Mouse (Mus musculus) c-Kit-positive CD71-positive TER-119-negative erythroid progenitor cells, embryonic 14.5 days (primary cell): ENCODE measurements around the gene Iqgap1.

Experiments
- DNase-seq: peaks from one replicate; pipeline ENCODE4 v3.0.0-alpha.2; 2013; ENCODE audit warnings: low read depth

Iqgap1 gene

GRCm38 (mm10) chr7:80825843-80826403 lies at the start of gene Iqgap1:
Gene Iqgap1, minus strand, starts transcription at chr7:80825974.
- DNase-seq: no peak

- no peak for DNase-seq
Observed at GRCm38 (mm10) chr7:80873631-80874030, 47.9 kb upstream of the Iqgap1 start.

DNA sequence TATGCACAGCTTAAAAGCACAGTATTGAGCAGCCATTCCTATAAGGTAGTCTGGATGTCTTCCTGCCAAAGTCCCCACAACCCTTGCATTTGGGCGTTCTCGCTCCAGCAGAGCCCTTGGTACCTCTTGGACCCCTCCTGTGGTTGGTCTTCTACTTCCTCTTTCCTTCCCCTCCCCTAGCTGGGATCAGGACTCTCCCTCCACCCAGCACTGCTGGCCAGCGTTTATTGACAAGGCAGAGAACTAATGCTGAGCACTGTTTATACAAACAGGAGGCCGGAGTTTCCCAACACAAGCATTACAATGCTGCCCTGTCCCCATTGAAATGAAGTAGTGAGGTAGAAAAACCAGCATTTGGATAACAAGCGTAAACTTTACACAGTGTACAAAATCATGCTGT lies 47.3 kb upstream of the Iqgap1 start:
- DNase-seq: no peak

- DNase-seq: no peak
Observed at GRCm38 (mm10) chr7:80868686-80869085, 42.9 kb upstream of the Iqgap1 start.

GRCm38 (mm10) chr7:80866514-80867147 lies 40.9 kb upstream of the Iqgap1 start:
- DNase-seq: no peak

DNA sequence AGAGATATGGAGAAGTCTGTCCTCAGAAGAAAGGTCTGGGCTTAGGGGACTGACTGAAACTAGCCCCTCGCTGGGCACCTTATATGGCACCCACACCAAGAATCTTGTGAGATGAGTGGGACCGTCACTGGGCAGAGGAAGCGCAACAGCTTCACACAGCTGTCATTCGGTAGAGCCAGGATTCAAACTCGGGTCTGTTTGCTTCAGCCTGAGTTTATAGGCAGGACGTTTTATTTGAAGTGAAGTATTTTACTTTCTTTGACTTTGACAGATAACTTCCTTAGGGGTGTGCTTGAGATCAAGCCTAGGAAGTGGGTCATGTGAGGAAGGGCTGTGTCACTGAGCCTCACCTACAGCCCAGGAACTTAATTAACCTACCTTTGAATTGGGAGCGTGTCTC lies 39.7 kb upstream of the Iqgap1 start:
- no peak for DNase-seq

GRCm38 (mm10) chr7:80864831-80865230 lies 39.1 kb upstream of the Iqgap1 start:
- no peak for DNase-seq

DNA sequence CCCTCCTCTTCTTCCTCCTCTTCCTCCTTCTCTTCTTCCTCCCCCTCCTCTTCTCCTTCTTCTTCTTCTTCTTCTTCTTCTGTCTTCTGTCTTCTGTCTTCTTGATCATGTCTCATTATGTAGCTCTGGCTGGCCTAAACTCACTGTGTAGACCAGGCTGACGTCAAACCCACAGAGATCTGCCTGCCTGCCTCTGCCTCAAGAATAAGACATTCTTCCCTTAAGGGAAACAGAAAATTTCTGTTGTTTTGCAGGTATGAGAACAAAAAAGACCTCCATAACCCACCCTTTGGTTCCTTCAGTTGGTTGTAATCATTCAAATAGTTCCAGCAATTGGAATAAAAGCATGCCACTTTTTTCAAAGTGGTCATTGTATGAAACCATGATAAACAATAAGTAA lies 38.4 kb upstream of the Iqgap1 start:
- DNase-seq: no peak

DNA sequence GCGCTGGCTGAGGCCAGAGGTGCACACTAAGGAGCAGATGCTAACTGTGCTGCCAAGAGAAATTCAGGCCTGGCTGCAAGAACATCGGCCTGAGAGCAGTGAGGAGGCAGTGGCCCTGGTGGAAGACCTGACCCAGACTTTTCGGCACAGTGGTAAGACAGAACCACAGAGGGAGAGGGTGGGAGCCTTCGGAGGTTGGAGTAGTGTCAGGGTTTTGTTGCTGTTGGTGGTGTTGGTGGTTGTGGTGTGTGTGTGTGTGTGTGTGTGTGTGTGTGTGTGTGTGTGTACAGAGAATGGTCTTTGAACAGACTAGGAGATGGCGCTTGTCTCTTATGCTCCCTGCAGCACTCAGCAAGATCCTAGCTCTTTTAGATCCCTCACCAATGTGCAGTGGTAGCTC lies 37.7 kb upstream of the Iqgap1 start:
- DNase-seq: no peak

DNA sequence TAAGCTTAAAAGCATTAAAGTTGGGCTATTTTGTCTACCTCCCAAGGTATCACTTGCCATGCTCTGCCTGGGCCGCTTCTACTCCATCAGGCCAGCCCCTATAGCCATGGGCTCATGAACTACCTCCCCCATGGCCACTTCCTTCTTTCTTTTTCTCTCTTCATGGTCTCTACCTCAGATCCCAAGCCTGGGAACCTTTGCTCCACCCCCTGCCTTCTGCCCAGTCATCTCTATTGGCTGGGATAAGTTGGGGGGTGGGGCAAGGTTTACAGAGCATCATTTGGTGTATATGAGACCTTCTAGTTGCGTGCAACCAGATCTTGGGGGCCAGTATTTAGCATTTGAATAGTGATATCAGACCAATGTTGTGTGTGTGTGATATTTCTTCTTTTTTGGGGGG lies 36.7 kb upstream of the Iqgap1 start:
- no peak for DNase-seq

DNA sequence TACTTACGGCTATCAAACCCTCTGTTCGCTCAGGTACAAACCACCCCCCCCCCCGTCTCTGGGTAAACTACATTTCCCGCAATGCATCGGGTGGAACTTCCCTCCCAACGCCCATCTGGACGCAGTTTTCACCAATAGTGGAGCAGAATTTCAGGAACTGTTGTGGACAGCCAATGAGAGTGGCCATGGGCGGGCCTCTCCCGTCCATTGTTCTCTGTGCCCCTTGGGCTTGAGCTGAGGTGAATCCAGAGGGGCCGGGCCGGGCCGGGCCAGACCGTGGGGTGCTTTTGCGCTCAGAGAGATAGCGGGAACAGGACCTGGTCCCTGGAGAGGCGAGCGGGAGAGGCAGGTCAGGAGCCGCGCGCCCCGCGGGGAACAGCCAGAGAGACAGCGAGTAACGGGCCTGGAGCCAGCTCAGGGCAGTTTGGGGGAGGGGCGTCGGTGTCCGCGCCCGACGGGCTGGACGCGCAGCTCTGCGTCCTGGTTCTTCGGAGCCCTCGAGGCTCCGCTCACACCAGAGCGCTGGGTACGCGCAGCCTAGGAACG lies 35.0 kb upstream of the Iqgap1 start, which contains the start of gene Zscan2:
Gene Zscan2, plus strand, starts transcription at position 192 of the 546 bp plus-strand sequence.
- peak; percentile 90 for DNase-seq

GRCm38 (mm10) chr7:80860227-80860626 lies 34.5 kb upstream of the Iqgap1 start:
- peak; percentile 74 for DNase-seq

DNA sequence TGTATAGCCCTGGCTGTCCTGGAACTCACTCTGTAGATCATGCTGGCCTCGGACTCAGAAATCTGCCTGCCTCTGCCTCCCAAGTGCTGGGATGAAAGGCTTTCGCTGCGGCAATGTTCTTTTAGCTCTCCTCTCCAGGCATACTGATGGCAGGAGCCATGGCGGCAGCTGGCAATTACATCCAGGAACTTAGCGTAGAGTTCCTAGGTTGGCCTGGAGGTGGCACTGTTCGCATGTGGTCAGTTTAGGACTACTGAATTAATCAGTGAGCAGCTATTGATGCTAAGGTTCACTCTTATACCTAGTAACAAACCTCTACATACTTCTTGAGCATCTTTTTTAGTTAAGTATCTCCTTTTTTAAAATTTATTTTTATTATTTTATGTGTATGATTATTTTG lies 31.4 kb upstream of the Iqgap1 start:
- peak; percentile 60 for DNase-seq

- DNase-seq: no peak
Observed at GRCm38 (mm10) chr7:80855316-80855715, 29.5 kb upstream of the Iqgap1 start.

DNA sequence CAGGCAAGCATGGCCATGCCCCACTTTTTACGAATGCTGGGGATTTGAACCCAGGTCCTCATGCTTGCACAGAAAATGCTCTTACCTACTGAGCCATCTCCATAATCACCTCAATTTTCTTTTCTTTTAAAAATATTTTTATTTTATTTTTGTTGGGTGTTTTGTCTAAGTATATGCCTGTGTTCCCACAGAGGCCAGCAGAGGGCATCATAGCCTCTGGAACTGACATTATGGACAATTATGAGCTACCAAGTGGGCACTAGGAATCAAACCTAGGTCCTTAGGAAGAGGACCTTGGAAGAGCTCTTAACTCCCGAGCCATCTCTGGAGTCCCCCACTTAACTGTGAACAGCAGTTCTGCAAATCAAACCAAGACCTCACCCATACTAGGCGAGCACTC lies 27.4 kb upstream of the Iqgap1 start:
- DNase-seq: no peak

DNA sequence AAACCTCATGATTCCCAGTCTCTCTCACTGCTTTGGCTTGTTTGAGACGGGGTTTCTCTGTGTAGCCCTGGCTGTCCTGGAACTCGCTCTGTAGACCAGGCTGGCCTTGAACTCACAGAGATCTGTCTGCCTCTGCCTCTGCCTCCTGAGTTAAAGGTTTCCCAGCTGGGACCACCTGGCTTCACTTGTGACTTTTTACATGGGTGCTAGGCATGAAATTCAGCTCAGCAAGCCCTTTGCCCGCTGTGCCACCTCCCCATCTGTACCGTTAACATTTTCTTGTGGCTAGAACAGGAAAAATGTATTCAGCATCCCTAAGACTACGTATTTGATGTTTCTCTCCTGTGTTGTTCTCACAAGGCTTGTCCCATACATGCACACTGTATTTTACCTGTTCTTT lies 24.7 kb upstream of the Iqgap1 start:
- no peak for DNase-seq

DNA sequence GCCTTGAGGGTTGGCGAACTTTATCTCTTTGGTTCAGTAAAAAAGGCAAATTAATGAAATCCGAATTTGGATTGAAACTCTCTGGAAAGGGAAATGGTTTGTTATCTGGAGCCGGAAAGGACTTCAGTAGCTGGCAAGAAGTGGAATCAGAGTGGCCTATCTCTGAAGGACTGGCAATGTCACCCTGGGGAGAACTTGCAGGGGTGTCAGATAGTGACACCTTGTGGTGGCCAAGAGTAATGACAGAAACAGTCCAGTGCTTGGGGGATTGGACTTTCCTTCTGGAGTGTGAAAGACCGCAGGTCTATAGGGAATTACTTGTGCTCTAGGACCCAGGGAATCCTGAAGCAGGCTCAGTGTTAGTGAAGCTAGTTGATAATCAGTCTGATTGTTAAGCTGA lies 23.9 kb upstream of the Iqgap1 start:
- DNase-seq: peak; percentile 50

GRCm38 (mm10) chr7:80849267-80849666 lies 23.5 kb upstream of the Iqgap1 start:
- DNase-seq: no peak

- no peak for DNase-seq
Observed at GRCm38 (mm10) chr7:80846709-80847108, 20.9 kb upstream of the Iqgap1 start.

DNA sequence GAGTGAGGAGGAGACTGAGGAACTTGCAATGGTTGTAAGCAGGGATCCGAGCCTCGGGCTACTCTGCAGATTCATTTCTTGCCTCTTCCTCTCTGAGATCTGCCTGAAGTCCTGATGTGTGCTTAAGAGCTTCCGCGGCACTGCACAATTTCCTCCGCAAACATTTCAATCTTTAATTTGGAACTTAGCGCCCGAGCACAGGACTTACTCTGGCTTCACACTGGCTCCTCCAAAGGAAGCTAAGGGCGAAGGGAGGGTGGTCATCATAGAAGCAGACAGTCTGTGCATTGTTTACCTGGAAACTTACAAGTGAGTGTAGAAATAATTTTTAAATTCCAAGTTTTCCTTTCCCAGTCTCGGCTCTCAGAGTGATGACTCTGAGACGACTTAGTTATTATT lies 20.5 kb upstream of the Iqgap1 start:
- DNase-seq: no peak

DNA sequence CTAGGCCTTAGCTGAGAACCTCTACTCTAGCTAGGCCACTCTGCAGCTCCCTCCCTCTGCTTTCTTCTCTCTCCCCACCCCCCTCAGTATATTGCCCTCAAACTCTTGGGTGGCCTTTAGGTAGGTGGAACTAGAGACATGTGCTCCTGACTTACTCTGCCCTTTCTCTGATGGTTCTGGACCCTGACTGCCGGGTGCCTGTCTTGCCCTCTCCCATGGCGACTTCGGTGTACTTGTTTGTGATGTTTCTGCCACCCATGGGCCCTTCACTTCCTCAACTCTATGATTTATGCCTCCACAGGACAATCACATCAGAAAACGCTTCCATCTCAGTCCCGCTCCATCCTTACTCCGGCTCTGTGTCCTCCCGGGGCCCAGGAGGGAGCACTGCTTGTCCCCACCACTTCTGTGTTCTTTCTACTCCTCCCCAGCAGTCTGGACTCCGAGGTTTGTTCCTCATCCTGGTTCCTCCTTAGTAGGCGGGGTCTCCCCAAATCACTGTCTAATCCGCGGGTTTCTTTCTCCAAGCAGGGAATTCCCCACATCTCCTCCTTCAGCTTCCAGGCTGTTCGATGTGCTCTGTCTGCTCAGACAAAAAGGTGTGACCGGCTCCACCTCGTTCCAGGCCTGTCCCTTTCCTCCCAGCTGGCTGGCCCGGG lies 20.0 kb upstream of the Iqgap1 start:
- no peak for DNase-seq

DNA sequence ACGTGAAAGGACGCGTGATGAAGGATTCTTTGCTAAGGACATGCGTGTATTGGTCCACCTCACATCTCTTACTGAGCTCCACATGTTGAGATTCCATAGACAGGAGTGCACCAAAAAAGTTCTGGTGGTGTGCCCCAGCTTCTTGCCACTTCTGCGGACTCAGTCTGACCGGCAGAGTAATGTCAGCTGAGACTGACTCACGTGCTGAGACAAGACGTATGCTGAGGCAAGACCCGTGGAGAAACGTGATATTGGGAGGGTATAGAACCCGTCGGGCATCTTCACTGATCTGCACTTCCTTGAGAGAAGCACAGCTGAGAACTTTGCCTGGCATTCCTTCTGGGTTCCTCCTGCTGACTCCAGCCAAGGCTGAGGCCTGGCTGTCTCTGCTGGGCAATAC lies 18.9 kb upstream of the Iqgap1 start:
- no peak for DNase-seq

- no peak for DNase-seq
Observed at GRCm38 (mm10) chr7:80843910-80844640, 18.3 kb upstream of the Iqgap1 start.
